Mouse (Mus musculus) frontal cortex, adult 2 months (tissue): Measurements from ENCODE around the gene Pigr. TPM values are rescaled to one million over a fixed set of nuclear protein-coding genes. Genes with fewer than 3 reads are reported as not detected.

ENCODE experiments used
- DNase-seq, 2 experiments: peaks; one replicate each; pipeline ENCODE4 v3.0.0; 2022; ENCODE audit warnings: low spot score in 1 of 2; ENCODE audit errors: extremely low spot score in 1 of 2
- polyA plus RNA-seq: library from polyadenylated mRNA; depleted of rRNA; stranded (reverse); fragments of >200 nt; gene quantifications from 2 replicates; pipeline ENCODE4 v1.2.3, GENCODE M21; 2012; rRNA removed

The Pigr gene
- polyA plus RNA-seq, result 0.04 and 0.11 TPM in 2 replicates

DNA sequence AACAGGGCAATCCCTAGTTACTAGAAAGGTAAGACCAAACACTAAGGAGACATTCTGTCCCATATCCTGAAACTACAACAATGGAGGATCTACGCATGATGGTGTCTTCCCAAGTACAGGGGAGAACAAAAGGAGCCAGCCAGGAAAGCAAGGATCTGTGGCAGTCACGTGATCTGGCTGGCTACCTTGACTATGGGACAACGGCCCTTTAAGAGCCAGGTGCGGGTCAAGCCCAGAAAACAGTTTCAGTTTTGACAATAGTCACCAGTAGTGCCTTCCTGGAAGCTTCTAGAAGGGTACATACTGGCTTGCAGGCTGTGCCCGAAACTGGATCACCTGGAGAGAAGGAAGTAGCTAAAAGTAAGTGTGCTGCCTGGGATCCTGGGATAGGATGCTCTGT lies at the start of gene Pigr:
TSS of gene Pigr (plus strand) at position 237 of the 400 bp plus-strand sequence.
- no peak for DNase-seq

- no peak for DNase-seq
These were observed 46.6 kb upstream of the Pigr start for GRCm38 (mm10) chr1:130779867-130780266.

DNA sequence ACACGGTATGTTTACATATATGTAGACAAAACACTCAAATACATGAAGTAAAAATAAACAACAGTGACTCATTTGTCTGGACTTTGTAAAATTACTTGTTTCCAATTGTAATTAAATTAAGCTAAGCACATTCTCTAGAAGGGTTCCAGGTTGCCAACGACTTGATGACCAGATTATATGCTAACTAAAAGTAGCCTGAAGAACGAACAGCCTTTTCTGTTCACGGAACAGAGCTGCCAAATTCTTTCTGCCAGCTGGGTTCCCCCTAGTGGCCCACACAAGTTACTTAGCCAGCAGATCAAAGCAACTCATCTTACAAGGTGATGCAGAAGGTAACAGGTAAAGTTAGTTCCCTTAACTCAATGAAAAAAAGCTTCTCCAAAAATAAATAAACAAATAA lies 42.4 kb upstream of the Pigr start:
- peak in 1 of 2 experiments; percentile 61 for DNase-seq

DNA sequence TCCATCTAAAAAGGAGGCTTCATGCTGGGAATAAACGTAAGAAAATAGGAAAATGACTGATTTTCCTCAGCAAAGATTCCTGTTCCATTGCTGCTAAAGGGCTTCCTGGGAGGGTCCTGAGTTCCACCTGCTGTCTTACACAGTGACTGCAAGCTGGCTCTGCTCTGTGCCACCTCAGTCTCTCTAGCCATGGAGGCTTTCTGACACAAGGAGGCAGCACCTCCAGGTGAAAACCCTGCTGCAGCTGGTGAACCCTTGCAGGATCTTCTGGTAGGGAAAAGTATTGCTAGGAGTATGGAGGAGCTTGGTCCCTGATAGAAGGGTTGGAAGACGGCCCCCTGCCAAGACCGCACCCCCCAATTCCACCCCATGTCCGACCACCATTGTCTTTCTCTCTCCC lies 39.5 kb upstream of the Pigr start:
- no peak for DNase-seq

- DNase-seq, result no peak
These were observed 36.7 kb upstream of the Pigr start for GRCm38 (mm10) chr1:130789512-130790451.

DNA sequence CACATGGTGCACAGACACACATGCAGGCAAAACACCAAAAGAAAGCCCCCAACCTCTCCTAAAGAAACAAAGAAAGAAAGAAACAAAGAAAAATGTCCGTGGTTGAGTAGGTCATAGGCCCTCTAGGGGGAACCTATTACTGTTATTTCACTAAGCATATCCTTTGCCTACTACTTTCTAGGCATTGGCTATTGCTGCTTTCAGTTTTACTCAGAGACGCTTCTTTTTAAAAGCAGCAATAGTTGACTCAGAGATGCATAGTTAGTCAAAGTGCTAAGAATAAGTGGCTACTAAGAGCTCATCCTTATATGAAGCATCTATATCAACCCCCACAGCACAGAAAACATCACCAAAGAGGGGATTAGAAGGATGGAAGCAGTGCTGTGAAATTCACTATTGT lies 31.2 kb upstream of the Pigr start:
- no peak for DNase-seq

- DNase-seq, result peak in 1 of 2 experiments; percentile 80
These were observed 29.4 kb upstream of the Pigr start for GRCm38 (mm10) chr1:130796967-130797684.

GRCm38 (mm10) chr1:130798037-130798436 lies 28.4 kb upstream of the Pigr start:
- no peak for DNase-seq

DNA sequence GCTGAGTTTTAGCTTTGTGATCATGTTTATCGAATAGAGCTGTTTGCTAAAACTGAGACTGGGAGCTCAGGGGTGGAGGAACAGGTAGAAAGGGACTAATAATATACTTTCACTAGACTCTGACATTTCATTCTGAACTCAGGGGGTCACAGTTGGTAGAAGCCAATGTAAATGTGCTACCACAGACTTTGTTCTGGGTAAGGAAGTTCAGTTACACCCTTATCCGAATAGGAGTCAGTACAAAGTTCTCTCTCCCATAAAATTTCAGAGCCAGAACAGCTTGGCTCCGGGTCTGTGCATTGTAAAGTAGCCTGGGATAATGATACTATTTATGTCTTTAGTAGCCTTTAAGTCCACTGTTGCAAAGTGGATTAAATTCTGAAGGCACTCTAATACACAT lies 27.9 kb upstream of the Pigr start:
- no peak for DNase-seq

DNA sequence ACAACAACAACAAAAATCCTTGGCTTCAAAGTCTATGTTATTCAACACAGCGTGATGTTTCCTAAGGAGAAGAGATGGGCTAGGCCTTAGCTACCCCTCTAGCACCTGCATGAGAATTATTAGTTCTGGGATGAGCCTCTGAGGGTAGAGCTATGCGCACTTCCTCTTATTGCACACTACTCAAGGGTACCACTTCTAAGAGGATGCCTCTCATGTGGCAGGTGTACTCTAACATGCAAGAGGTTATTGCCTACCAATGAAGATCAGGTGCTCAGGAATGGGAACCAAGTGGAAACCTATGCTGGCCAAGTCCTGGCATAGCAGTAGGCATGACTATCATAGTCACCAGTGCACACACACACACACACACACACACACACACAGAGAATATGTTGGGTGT lies 27.1 kb upstream of the Pigr start:
- DNase-seq, result no peak

GRCm38 (mm10) chr1:130800602-130801001 lies 25.9 kb upstream of the Pigr start, which contains the start of gene Fcamr:
Fcamr (plus strand) TSS chr1:130800902.
- no peak for DNase-seq

DNA sequence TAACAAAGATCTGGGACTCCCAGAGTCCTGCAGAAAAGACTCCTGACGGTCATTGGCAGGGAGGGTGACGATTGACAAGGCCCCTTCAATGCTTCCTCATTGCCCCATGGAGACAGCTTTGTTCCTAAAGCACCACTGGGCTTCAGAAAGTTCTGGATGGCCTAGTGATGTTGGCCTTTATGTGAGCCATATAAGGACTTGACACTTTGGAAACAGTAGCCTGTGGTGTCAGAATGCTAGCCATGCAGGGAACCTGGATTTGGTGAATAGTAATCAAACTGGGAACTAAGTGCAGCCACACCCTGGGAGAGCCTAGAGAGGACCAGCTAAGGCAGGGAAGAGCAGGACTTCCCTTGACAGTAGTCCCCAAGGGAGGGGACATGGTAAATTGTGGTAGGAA lies 25.0 kb upstream of the Pigr start:
- no peak for DNase-seq

GRCm38 (mm10) chr1:130802976-130803375 lies 23.5 kb upstream of the Pigr start:
- no peak for DNase-seq

DNA sequence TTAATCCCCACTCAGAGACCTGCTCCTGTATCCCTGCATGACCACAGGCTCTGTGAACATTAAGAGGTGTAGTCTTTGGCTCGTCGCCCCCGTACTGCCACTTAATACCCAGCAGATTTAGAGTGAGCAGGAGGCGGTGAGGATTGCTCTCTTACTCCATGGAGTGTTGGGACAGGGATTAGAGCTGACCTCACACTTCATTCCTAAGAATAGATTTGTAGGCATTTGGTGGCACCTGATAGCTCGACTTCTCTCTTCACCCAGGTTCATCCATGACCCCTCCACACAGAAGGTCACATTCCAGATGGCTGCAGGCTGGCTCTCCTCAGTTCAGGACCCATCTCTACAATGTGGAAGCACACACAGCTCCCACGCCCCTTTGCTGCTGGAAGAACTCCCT lies 22.2 kb upstream of the Pigr start:
- DNase-seq, result no peak

DNA sequence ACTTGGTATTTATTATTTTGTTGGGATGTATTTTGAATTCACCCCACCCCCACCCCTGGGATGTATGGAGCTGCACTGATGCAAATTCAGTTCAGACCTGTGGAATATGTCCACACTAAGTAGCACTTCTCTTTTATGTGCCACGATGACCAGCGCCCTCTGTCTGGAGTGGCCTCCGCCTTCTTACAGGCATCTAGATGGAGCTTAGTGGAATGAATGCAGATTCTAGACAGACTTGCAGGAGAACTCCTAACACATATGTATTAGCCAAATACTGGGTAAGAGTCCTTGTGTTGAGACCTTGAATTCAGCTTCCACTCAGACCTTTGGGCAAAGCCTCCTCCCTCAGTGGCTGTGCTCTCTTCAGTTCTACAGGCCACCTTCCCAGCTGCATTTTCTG lies 15.6 kb upstream of the Pigr start:
- DNase-seq, result no peak

DNA sequence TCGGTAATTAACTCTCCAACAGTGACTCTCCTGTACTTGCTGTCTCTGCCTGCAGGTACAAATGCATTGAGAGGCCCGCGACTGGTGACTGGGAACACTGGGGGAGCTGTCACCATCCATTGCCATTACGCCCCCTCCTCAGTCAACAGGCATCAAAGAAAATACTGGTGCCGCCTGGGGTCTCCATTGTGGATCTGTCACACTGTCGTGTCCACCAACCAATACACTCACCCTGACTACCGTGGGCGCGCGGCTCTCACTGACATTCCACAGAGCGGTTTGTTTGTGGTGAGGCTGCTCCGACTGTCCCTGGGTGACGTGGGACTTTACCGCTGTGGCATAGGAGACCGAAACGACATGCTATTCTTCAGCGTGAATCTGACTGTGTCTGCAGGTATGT lies 15.2 kb upstream of the Pigr start:
- DNase-seq, result no peak

- no peak for DNase-seq
These were observed 6.7 kb upstream of the Pigr start for GRCm38 (mm10) chr1:130819737-130820136.

DNA sequence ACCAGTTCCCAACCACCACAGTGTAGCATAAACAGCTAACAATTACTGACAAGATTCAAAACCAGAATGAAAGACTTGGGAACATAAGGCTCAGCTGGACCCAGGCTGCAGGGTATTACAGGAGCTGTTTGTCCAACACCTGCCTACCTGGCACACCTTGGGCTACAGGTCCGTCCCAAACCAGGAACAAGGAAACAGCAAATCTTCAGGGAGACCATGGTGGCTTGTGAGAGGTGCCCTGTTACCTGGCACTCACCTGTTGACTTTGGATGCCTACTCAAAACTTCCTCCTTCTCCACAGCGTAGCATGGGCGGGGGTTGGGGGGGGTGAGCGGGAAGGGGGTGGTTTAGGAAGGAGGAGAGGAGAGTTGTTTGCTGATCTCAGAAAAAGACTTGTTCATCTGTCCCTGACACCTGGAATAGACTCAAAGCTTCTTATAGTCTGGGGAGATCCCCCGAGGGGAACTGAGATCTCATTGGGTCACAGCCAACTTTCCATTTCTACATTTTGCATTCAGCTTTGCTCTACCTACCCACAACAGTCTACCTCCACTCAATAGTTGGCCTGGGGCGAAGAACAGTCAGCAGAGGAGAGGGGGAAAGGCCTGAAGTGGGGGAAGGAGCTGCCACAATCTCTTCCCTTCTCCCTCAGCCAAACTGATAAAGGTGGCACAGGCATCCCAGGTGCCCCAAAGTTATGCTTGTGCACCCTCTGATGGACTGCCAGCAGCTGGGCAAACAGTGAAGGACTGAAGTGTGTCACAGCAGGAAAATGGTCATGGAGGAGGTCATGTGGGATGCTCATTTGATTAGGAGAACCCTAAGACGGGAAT lies 6.0 kb upstream of the Pigr start:
- no peak for DNase-seq

GRCm38 (mm10) chr1:130821149-130821471 lies 5.4 kb upstream of the Pigr start:
- no peak for DNase-seq

GRCm38 (mm10) chr1:130821911-130822625 lies 4.4 kb upstream of the Pigr start:
- no peak for DNase-seq
